ENCODE assay signal across 7 mouse cellular contexts in the genomic region with DNA sequence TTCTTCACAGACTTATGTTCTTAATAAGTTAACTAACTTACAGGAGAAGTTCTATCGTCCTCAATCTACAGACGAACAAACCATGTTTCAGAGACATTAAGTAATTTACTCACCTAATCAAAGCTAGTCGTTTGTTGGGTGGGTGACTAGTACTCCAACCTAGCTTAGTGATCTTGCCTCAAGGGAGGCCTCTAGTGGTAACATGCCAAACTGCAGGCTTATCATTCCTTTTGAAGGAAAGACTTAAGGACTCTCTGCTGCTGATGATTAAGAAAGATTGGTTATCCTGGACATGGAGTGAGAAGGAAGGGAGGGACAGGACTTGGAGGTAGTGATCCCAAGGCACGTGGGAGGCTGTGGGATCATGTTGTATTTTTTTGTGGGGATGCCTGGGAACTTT. TPM values are rescaled to one million over a fixed set of nuclear protein-coding genes. Genes with fewer than 3 reads are reported as not detected.
DNase-seq lines count a peak whose midpoint lies in the region; ATAC-seq and TF ChIP-seq lines count a peak whose summit lies in the region.

No protein-coding gene starts in this region.

- WGBS in midbrain, embryonic 11.5 days = 38% methylated on average over 4 of the region's 4 CpGs
- 43% methylated on average over 4 of the region's 4 CpGs for WGBS in midbrain, embryonic 13.5 days
- 31% methylated on average over 4 of the region's 4 CpGs for WGBS in cerebellum, adult 2 months

- H3K9me3 ChIP-seq in midbrain, embryonic 11.5 days (ENCODE audit: control insufficient read depth, low read length) = peaks cover 2% of the 10 kb centered on the region; the same call in 1 of the 2 replicates
- no peaks in the 10 kb centered on the region for H3K9me3 ChIP-seq in midbrain, embryonic 13.5 days

- no peak for TF ChIP-seq POLR2A in cerebellum, adult 2 months (IDR thresholded peaks at IDR 0.05; ENCODE audit: borderline replicate concordance, insufficient read depth, low read length)

- TF ChIP-seq CTCF in cerebellum, adult 2 months (IDR thresholded peaks at IDR 0.05; ENCODE audit: borderline replicate concordance, insufficient read depth, low read depth, low read length) = peak; percentile 51; the same call in 1 of the 2 replicates

- no peaks in the 10 kb centered on the region for H3K36me3 ChIP-seq in midbrain, embryonic 11.5 days (ENCODE audit: control insufficient read depth, insufficient read depth, low read length)
- H3K36me3 ChIP-seq in midbrain, embryonic 13.5 days = no peaks in the 10 kb centered on the region

- no peaks in the 10 kb centered on the region for H3K27me3 ChIP-seq in midbrain, embryonic 11.5 days (ENCODE audit: control insufficient read depth, insufficient read depth, low read length)
- H3K27me3 ChIP-seq in midbrain, embryonic 13.5 days = no peaks in the 10 kb centered on the region
- no peaks in the 10 kb centered on the region for H3K27me3 ChIP-seq in cerebellum, adult 2 months (ENCODE audit: control insufficient read depth, insufficient read depth, low read length)

- H3K9ac ChIP-seq in midbrain, embryonic 11.5 days (ENCODE audit: low read length) = no peak overlapping the region
- no peak overlapping the region for H3K9ac ChIP-seq in midbrain, embryonic 13.5 days (replicated peaks)

- no peak overlapping the region for H3K4me3 ChIP-seq in midbrain, embryonic 11.5 days (ENCODE audit: low read depth, low read length)
- no peak overlapping the region for H3K4me3 ChIP-seq in midbrain, embryonic 13.5 days (replicated peaks)
- H3K4me3 ChIP-seq in cerebellum, adult 2 months (replicated peaks; ENCODE audit: insufficient read depth, low read depth, low read length) = no peak overlapping the region

- no peak overlapping the region for H3K4me2 ChIP-seq in midbrain, embryonic 11.5 days
- H3K4me2 ChIP-seq in midbrain, embryonic 13.5 days (replicated peaks) = no peak overlapping the region

- no peak overlapping the region for H3K27ac ChIP-seq in midbrain, embryonic 11.5 days (ENCODE audit: low read depth, low read length)
- no peak overlapping the region for H3K27ac ChIP-seq in midbrain, embryonic 13.5 days
- no peak overlapping the region for H3K27ac ChIP-seq in cerebellum, adult 2 months (ENCODE audit: insufficient read depth, low read length)

- no peak for ATAC-seq in midbrain, embryonic 11.5 days (ENCODE audit: low FRiP score)
- no peak for ATAC-seq in midbrain, embryonic 13.5 days

- DNase-seq in midbrain, embryonic 11.5 days (ENCODE audit: low spot score, missing footprints) = peak; percentile 90
- peak; percentile 27 for DNase-seq in Muller cell, postnatal 12 days (ENCODE audit: inconsistent ontology term)
- peak; percentile 11 to 20 for DNase-seq in cerebellum, adult 2 months
- peak; percentile 58 for DNase-seq in heart, postnatal 4 days
- DNase-seq in left cerebral cortex, postnatal 4 days = peak; percentile 46
- peak; percentile 12 for DNase-seq in skeletal muscle tissue, adult 2 months (ENCODE audit: low read depth, low spot score)

- no peaks in the 10 kb centered on the region for H3K4me1 ChIP-seq in midbrain, embryonic 11.5 days (ENCODE audit: control insufficient read depth, insufficient read depth, low read length)
- no peaks in the 10 kb centered on the region for H3K4me1 ChIP-seq in midbrain, embryonic 13.5 days (replicated peaks)
- no peaks in the 10 kb centered on the region for H3K4me1 ChIP-seq in cerebellum, adult 2 months (ENCODE audit: control insufficient read depth, insufficient read depth, low read length)

- intact Hi-C loops in left cerebral cortex, postnatal 4 days (cut with DNase I) = no loop called here

RNA-seq across cellular contexts. Expression of a gene that starts 11.3 kb away (rescaled TPM):
- polyA plus RNA-seq in midbrain, embryonic 11.5 days (2014; fragmentation: Nextera tagmentation; extraction: Ambion mirVana) = 0.04 and 0.07 TPM in 2 replicates
- 0.78 and 1.1 TPM in 2 replicates for polyA plus RNA-seq in midbrain, embryonic 13.5 days (2015; fragmentation: Nextera tagmentation; extraction: Ambion mirVana)
- 0.11 and 0.21 TPM in 2 replicates for polyA plus RNA-seq in cerebellum, adult 2 months (2012; rRNA removed)
- total RNA-seq in heart, postnatal 4 days (2021) = not detected
- total RNA-seq in left cerebral cortex, postnatal 4 days (2021) = 1 to 10 TPM; 2.8 to 3.1 TPM

RNA-seq across cellular contexts. Expression of a gene that starts 22.0 kb away (rescaled TPM):
- polyA plus RNA-seq in midbrain, embryonic 11.5 days (2014; fragmentation: Nextera tagmentation; extraction: Ambion mirVana) = 0.20 and 0.29 TPM in 2 replicates
- polyA plus RNA-seq in midbrain, embryonic 13.5 days (2015; fragmentation: Nextera tagmentation; extraction: Ambion mirVana) = 1.2 and 1.5 TPM in 2 replicates
- 0.29 and 0.46 TPM in 2 replicates for polyA plus RNA-seq in cerebellum, adult 2 months (2012; rRNA removed)
- total RNA-seq in heart, postnatal 4 days (2021) = 1 to 10 TPM; 1.3 to 1.9 TPM
- 1 to 10 TPM; 1.2 to 1.9 TPM for total RNA-seq in left cerebral cortex, postnatal 4 days (2021)

RNA-seq across cellular contexts. Expression of a gene that starts 38.1 kb away (rescaled TPM):
- 114 and 129 TPM in 2 replicates for polyA plus RNA-seq in midbrain, embryonic 11.5 days (2014; fragmentation: Nextera tagmentation; extraction: Ambion mirVana)
- polyA plus RNA-seq in midbrain, embryonic 13.5 days (2015; fragmentation: Nextera tagmentation; extraction: Ambion mirVana) = 54.5 and 55.2 TPM in 2 replicates
- 2.0 and 2.1 TPM in 2 replicates for polyA plus RNA-seq in cerebellum, adult 2 months (2012; rRNA removed)
- total RNA-seq in heart, postnatal 4 days (2021) = 10 to 100 TPM; 36.0 to 42.6 TPM
- 1 to 10 TPM; 6.2 to 6.5 TPM for total RNA-seq in left cerebral cortex, postnatal 4 days (2021)

Comparison
In these comparisons a context has a peak if more than half of its experiments do, and no peak if none do; other contexts are left out.
1. DNase-seq: peak in every context shown above with its lines; median percentile 90 in midbrain, embryonic 11.5 days; 58 in heart, postnatal 4 days; 46 in left cerebral cortex, postnatal 4 days; 27 in Muller cell, postnatal 12 days; 16 in cerebellum, adult 2 months; 12 in skeletal muscle tissue, adult 2 months.
2. RNA of a gene that starts 38.1 kb away (polyA plus RNA-seq): 114 to 129 TPM in midbrain, embryonic 11.5 days and 54.5 to 55.2 TPM in midbrain, embryonic 13.5 days; 2.0 to 2.1 TPM in cerebellum, adult 2 months; every median in the first group is over 10 times any median in the second.